Mouse (Mus musculus) liver, embryonic 16.5 days (tissue): Measurements from ENCODE around the gene B230217C12Rik. TPM values are rescaled to one million over a fixed set of nuclear protein-coding genes. Genes with fewer than 3 reads are reported as not detected.
A peak's percentile ranks its signal among the peaks of the same experiment; 100 is the strongest.

ENCODE experiments used
- ATAC-seq: fragments of 200-750 bp; cut with Nextera tagmentation; 2 replicates; pipeline ENCODE4 v1.8.0; 2017; ENCODE audit warnings: low read depth, mild to moderate bottlenecking, moderate number of reproducible peaks, moderate library complexity
- H3K27ac ChIP-seq: fragments of 300-500 bp; sonication (generic); 2 replicates; pipeline ENCODE4 v1.5.1; 2014; ENCODE audit warnings: mild to moderate bottlenecking, low read length
- H3K27me3 ChIP-seq: fragments of 300-500 bp; sonication (generic); 2 replicates; pipeline ENCODE4 v1.6.1; 2014; ENCODE audit warnings: low read depth, low read length, mixed read lengths; ENCODE audit not compliant: control insufficient read depth, insufficient read depth
- H3K36me3 ChIP-seq: fragments of 300-500 bp; sonication (generic); 2 replicates; pipeline ENCODE4 v1.6.1; 2014; ENCODE audit warnings: mild to moderate bottlenecking; ENCODE audit not compliant: control insufficient read depth, insufficient read depth
- H3K4me1 ChIP-seq: fragments of 300-500 bp; sonication (generic); 2 replicates; pipeline ENCODE4 v1.6.1; 2014; ENCODE audit warnings: low read depth, low read length, mixed read lengths; ENCODE audit not compliant: control insufficient read depth
- H3K4me2 ChIP-seq: fragments of 300-500 bp; sonication (generic); 2 replicates; pipeline ENCODE4 v1.6.1; 2014; ENCODE audit warnings: low read depth, low read length, mixed read lengths
- H3K4me3 ChIP-seq: fragments of 300-500 bp; sonication (generic); 2 replicates; pipeline ENCODE4 v1.5.1; 2014; ENCODE audit warnings: low read depth, mild to moderate bottlenecking, low read length
- H3K9ac ChIP-seq: fragments of 300-500 bp; sonication (generic); 2 replicates; pipeline ENCODE4 v1.6.1; 2014; ENCODE audit warnings: low read depth, low read length
- H3K9me3 ChIP-seq: fragments of 300-500 bp; sonication (generic); replicated peaks from 2 replicates; pipeline ENCODE4 v1.6.1; 2016; ENCODE audit warnings: low read length; ENCODE audit not compliant: control insufficient read depth
- WGBS: fragments of 180-500 bp; shearing (Covaris S2); extraction: QIAGEN DNeasy Blood & Tissue Kit; methylation state at CpG from one replicate; pipeline ENCODE4 v1.1.7; 2014; ENCODE audit not compliant: insufficient replicate concordance; 5-methylcytosine and 5-hydroxymethylcytosine counted together
- polyA plus RNA-seq: library from polyadenylated mRNA; unstranded; fragments of >200 nt; fragmentation: Nextera tagmentation; extraction: Ambion mirVana; gene quantifications from 2 replicates; pipeline ENCODE4 v1.2.1, GENCODE M21; 2015

The B230217C12Rik gene
- polyA plus RNA-seq: 0.19 and 0.36 TPM in 2 replicates

DNA sequence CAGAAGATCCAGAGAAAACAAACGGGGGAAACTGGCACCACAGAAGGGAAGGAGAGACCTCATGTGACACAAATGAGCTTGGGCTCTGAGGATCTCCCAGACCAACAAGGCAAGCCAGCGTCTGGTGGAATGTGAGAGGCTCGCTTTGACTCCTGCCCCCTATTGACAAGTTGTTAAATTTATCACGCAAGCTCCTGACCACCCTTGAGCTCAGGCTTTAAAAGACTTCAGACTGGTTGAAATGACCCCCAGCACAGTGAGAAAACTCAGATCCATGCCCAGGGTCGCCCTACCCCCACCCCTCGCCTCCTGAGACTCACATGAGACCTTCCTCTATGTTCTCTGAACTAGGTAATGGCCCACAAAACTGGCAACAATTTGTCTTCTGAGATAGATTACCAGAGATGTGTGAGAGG is at the start of gene B230217C12Rik:
Gene B230217C12Rik (plus strand): TSS at position 242 of the 416 bp plus-strand sequence.
- H3K4me1 ChIP-seq: peaks cover 18% of the 10 kb centered on the region
- peak within 1 kb of the TSS; percentile 49 for H3K4me3 ChIP-seq
- H3K27ac ChIP-seq: peak within 1 kb of the TSS; percentile 41
- peak within 1 kb of the TSS; percentile 50 for H3K9ac ChIP-seq
- no peak for ATAC-seq
- H3K4me2 ChIP-seq: peak within 1 kb of the TSS; percentile 59
- H3K9me3 ChIP-seq: no peaks in the 10 kb centered on the region
- no peaks in the 10 kb centered on the region for H3K36me3 ChIP-seq
- WGBS: 5% methylated on average over 6 of the region's 6 CpGs
- H3K27me3 ChIP-seq: no peaks in the 10 kb centered on the region

DNA sequence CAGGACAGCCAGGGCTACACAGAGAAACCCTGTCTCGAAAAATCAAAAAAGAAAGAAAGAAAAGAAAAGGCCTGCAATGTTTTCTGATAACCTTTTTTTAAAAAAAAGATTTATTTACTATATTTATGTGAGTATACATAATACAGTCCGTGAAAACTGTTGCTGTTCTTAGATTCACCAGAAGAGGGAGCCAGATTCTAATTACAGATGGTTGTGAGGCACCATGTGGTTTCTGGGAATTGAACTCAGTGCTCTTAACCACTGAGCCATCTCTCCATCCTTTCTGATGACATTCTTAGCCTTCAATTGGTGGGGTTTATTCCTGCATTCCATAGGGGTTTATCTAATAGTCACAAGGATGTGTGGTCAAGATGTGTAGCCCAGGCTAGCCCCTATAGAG is 47.4 kb upstream of the B230217C12Rik start:
- H3K4me1 ChIP-seq: no peaks in the 10 kb centered on the region; the same call in 1 of the 2 replicates
- H3K27ac ChIP-seq: no peak overlapping the region
- no peak for ATAC-seq
- no peak overlapping the region for H3K4me2 ChIP-seq
- H3K9ac ChIP-seq: no peak overlapping the region
- H3K4me3 ChIP-seq: no peak overlapping the region
- WGBS: 6% methylated on average over 2 of the region's 2 CpGs
- H3K27me3 ChIP-seq: no peaks in the 10 kb centered on the region
- H3K36me3 ChIP-seq: no peaks in the 10 kb centered on the region
- no peaks in the 10 kb centered on the region for H3K9me3 ChIP-seq

DNA sequence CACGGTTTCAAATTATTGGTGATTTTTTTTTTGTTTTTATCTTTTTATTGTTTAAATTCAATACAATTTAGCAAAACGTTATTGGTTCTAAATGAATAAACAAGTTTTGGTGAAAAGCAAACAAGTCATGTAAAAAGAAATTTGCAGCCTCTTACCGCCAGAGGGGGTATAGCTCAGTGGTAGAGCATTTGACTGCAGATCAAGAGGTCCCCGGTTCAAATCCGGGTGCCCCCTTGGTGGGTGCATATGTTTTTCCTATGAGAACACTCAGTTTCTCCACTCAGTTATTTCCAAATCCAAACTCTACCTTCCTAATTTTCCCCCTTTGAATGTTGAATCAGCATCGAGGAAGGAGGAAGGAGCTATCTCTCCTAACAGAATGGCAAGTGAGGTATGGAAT is 43.7 kb upstream of the B230217C12Rik start:
- H3K4me2 ChIP-seq: no peak overlapping the region
- H3K9me3 ChIP-seq: no peaks in the 10 kb centered on the region
- ATAC-seq: no peak
- no peaks in the 10 kb centered on the region for H3K36me3 ChIP-seq
- peaks cover 3% of the 10 kb centered on the region for H3K4me1 ChIP-seq
- 2% methylated on average over 6 of the region's 6 CpGs for WGBS
- H3K27ac ChIP-seq: no peak overlapping the region
- H3K4me3 ChIP-seq: no peak overlapping the region
- no peak overlapping the region for H3K9ac ChIP-seq
- H3K27me3 ChIP-seq: peaks cover 2% of the 10 kb centered on the region; the same call in 1 of the 2 replicates

DNA sequence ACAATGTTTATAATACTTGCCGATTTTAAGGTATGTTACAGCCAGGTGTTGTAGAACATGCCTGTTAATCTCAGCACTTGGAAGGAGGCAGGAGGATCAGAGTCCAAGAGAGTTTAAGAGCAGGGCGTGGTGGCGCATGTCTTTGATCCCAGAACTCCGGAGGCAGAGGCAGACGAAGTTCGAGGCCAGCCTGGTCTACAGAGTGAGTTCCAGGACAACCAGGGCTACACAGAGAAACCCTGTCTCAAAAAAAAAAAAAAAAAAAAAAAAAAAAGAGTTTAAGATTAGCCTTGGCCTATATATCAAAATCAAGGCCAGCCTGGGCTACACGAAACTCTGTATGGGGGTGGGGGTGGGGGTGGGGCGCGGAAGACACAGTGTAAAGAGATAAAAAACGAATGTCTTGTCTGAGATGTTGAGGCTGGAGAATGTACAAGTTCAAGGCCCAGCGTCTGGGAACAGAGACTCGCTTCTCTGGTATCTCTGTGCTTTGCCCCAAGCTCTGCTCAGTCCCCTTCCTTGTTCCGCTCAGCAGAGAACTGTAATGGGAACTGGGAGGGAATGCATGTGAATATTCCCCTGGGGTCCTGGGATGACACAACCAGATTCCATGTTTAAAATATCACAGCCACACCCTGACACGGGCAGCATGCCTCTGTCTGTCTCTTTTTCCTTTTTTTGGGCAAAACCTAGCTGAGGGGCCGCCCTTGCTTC is 43.1 kb upstream of the B230217C12Rik start:
- H3K27me3 ChIP-seq: peaks cover 2% of the 10 kb centered on the region; the same call in 1 of the 2 replicates
- H3K27ac ChIP-seq: no peak overlapping the region
- H3K9me3 ChIP-seq: no peaks in the 10 kb centered on the region
- WGBS: 52% methylated on average over 15 of the region's 15 CpGs
- peaks cover 3% of the 10 kb centered on the region for H3K4me1 ChIP-seq
- H3K9ac ChIP-seq: no peak overlapping the region
- no peaks in the 10 kb centered on the region for H3K36me3 ChIP-seq
- H3K4me3 ChIP-seq: no peak overlapping the region
- no peak overlapping the region for H3K4me2 ChIP-seq
- ATAC-seq: no peak

DNA sequence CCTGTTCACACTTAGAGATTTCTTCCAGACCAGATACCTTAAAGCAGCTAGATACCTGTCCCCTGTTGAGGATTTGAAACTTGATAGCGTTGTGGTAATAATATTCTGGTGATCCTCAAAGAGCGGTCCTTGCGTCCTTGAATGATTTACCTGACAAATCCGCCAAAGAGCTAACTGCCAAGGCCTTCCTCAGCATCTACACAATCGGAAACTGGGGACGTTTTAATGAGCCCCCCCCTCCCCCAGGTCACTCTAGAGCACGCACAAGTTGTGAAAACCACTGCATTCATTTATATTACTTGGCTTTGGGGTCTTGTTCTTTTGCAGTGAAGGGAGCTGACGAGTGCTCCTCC is 42.5 kb upstream of the B230217C12Rik start:
- Histone ChIP-seq H3K9me3 (no peaks in the 10 kb centered on the region), H3K4me1 (peaks cover 3% of the 10 kb centered on the region), H3K27me3 (peaks cover 2% of the 10 kb centered on the region; the same call in 1 of the 2 replicates), H3K9ac (no peak overlapping the region), H3K4me3 (no peak overlapping the region), H3K36me3 (no peaks in the 10 kb centered on the region), H3K4me2 (peak overlapping the region; percentile 89; the same call in 1 of the 2 replicates), H3K27ac (no peak overlapping the region)
- WGBS: 42% methylated on average over 8 of the region's 8 CpGs
- no peak for ATAC-seq

DNA sequence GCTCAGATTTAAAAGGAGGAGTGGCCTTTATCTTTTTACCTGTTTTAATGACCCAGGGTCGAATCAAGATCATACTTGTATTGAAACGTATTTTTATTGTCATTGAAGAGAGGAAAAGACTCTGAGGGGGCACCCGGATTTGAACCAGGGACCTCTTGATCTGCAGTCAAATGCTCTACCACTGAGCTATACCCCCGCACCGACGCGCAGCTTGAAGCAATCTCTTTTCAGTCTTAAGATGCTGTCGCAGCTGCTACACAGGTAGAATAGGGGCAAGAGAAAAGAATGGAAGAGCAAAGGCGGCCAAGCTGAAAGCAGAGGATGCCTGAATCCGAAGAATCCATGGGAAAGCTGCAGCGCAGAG is 41.8 kb upstream of the B230217C12Rik start, which contains the start of gene Lasp1:
Gene Lasp1 (plus strand): TSS at position 219 of the 364 bp plus-strand sequence.
- peak; percentile 40 for ATAC-seq
- H3K4me1 ChIP-seq: peaks cover 3% of the 10 kb centered on the region

DNA sequence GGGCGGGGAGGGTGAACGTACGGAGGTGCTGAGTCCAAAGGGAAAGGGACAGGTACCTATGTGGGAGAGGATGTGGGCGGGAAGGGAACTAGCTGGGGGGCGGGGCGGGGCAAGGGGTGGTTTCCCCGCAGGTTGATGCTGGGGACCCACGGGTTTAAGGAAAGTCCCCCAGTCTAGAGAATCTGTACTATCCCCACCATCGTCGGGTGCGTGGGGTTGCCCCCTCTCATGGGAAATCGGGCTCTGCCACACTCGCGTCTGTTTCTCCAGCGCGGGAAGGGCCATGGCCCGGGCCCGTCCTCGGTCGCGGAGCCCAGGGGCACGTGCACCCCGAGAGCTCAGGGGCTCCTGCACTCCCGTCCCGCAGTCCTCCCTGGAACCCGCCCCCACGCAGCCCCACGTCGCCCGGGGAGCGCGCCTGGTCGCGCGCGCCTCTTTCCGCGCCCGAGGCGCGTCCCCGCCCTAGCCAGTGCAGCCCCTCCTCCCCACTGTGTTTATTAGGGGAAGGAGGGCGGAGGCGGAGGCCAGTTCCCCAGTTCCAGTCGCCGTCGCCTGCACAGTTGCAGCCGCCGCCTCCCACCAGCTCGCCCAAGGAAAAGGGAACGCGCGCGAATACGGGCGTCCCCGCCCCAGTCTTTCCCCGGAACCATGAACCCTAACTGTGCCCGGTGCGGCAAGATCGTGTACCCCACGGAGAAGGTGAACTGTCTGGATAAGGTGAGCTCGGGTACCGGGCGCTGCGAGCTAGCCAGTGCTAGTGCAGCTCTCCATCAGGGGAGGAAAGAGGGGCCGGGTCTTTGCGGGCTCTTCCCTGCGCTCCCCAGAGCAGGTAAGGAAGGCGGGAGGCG is 41.2 kb upstream of the B230217C12Rik start:
- peaks cover 9% of the 10 kb centered on the region for H3K4me1 ChIP-seq
- peak; percentile 80 for ATAC-seq
- WGBS: under 1% methylated on average over 71 of the region's 71 CpGs
- H3K27ac ChIP-seq: peak overlapping the region; percentile 86
- peak overlapping the region; percentile 89 for H3K4me2 ChIP-seq
- H3K9me3 ChIP-seq: no peaks in the 10 kb centered on the region
- peaks cover 2% of the 10 kb centered on the region; the same call in 1 of the 2 replicates for H3K27me3 ChIP-seq
- H3K4me3 ChIP-seq: peak overlapping the region; percentile 77
- no peaks in the 10 kb centered on the region for H3K36me3 ChIP-seq
- H3K9ac ChIP-seq: peak overlapping the region; percentile 74

More for the DNA sequence above, 41.8 kb upstream of the B230217C12Rik start, which contains the start of gene Lasp1:
- H3K9ac ChIP-seq: peak within 1 kb of the TSS; percentile 74
- H3K27ac ChIP-seq: peak within 1 kb of the TSS; percentile 86
- H3K36me3 ChIP-seq: no peaks in the 10 kb centered on the region
- peak within 1 kb of the TSS; percentile 77 for H3K4me3 ChIP-seq
- H3K4me2 ChIP-seq: peak within 1 kb of the TSS; percentile 89
- H3K27me3 ChIP-seq: peaks cover 2% of the 10 kb centered on the region; the same call in 1 of the 2 replicates
- 0% methylated on average over 11 of the region's 11 CpGs for WGBS
- H3K9me3 ChIP-seq: no peaks in the 10 kb centered on the region

DNA sequence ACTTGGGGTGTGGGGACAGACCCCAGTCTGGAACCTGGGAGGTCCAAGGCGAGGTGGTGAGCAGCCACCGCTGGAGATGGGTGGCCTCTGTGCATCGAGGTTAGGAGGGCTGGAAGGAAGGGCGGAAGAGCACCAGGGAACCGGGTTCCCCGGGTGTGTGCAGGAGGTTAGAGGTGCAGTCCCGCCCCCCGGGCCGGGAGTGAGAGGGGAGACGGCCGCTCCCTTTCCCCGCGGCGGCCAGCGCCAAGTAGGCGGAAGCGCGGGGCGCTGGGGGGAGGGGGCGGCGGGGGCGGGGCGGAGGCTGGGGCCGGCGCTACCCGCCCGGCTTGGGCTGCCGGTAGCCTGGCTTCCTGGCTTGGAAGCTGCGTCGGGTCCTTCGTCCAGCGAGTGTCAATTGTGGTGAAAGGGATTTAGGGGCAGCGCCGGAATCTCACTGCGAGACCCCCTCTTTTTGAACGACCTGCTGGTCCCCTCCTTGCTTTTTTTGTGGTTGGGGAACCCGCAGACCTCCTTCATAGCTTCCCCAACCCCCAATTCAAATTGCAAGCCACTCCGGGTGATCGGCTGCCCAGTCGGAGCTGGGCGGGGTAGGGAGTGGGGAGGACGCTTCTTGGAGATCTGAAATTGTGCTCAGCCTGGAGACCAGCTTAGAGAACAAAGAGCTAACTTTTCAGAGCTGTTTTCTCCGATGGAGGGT is 40.4 kb upstream of the B230217C12Rik start:
- Histone ChIP-seq H3K4me1 (peaks cover 16% of the 10 kb centered on the region), H3K9me3 (no peaks in the 10 kb centered on the region), H3K36me3 (no peaks in the 10 kb centered on the region), H3K4me2 (peak overlapping the region; percentile 89), H3K27me3 (peaks cover 2% of the 10 kb centered on the region; the same call in 1 of the 2 replicates), H3K4me3 (peak overlapping the region; percentile 77), H3K27ac (peak overlapping the region; percentile 86), H3K9ac (peak overlapping the region; percentile 74)
- peak; percentile 63 for ATAC-seq
- WGBS: under 1% methylated on average over 39 of the region's 43 CpGs
